Mouse (Mus musculus) 3134 (cell line): Measurements from ENCODE around the gene Nfia.

Experiments
- DNase-seq: peaks from one replicate; pipeline ENCODE4 v3.0.0-alpha.2; 2011; ENCODE audit warnings: low spot score; ENCODE audit not compliant: insufficient read length; ENCODE audit errors: extremely low read depth

Gene Nfia

GRCm38 (mm10) chr4:97986735-97987075, 214.2 kb downstream of the Nfia start:
- DNase-seq = no peak

- no peak for DNase-seq
Observed at GRCm38 (mm10) chr4:97988703-97989102, 216.2 kb downstream of the Nfia start.

- no peak for DNase-seq
Observed at GRCm38 (mm10) chr4:97990431-97990830, 217.9 kb downstream of the Nfia start.

- DNase-seq = no peak
Observed at GRCm38 (mm10) chr4:97991395-97991794, 218.9 kb downstream of the Nfia start.

- DNase-seq = no peak
Observed at GRCm38 (mm10) chr4:97991880-97992279, 219.3 kb downstream of the Nfia start.

- DNase-seq = no peak
Observed at GRCm38 (mm10) chr4:97995911-97996712, 223.6 kb downstream of the Nfia start.

GRCm38 (mm10) chr4:97997151-97997817, 224.8 kb downstream of the Nfia start:
- no peak for DNase-seq

- DNase-seq = no peak
Observed at GRCm38 (mm10) chr4:98002206-98002605, 229.7 kb downstream of the Nfia start.

GRCm38 (mm10) chr4:98003323-98004107, 231.0 kb downstream of the Nfia start:
- DNase-seq = no peak

GRCm38 (mm10) chr4:98004108-98004625, 231.6 kb downstream of the Nfia start:
- peak; percentile 72 for DNase-seq

- no peak for DNase-seq
Observed at GRCm38 (mm10) chr4:98004986-98005385, 232.5 kb downstream of the Nfia start.

- DNase-seq = no peak
Observed at GRCm38 (mm10) chr4:98008814-98009368, 236.4 kb downstream of the Nfia start.

- DNase-seq = no peak
Observed at GRCm38 (mm10) chr4:98009966-98010365, 237.4 kb downstream of the Nfia start.

GRCm38 (mm10) chr4:98019811-98020210, 247.3 kb downstream of the Nfia start:
- no peak for DNase-seq

GRCm38 (mm10) chr4:98020836-98021235, 248.3 kb downstream of the Nfia start:
- DNase-seq = no peak

- DNase-seq = no peak
Observed at GRCm38 (mm10) chr4:98023245-98023792, 250.8 kb downstream of the Nfia start.

- no peak for DNase-seq
Observed at GRCm38 (mm10) chr4:98027412-98027811, 254.9 kb downstream of the Nfia start.

- DNase-seq = no peak
Observed at GRCm38 (mm10) chr4:98031871-98032270, 259.3 kb downstream of the Nfia start.

- DNase-seq = no peak
Observed at GRCm38 (mm10) chr4:98032332-98032731, 259.8 kb downstream of the Nfia start.

- no peak for DNase-seq
Observed at GRCm38 (mm10) chr4:98039095-98039494, 266.6 kb downstream of the Nfia start.

- DNase-seq = no peak
Observed at GRCm38 (mm10) chr4:98040179-98040578, 267.6 kb downstream of the Nfia start.
